Mouse (Mus musculus) CD4-positive, CD25-positive, alpha-beta regulatory T cell, adult 2 months (primary cell): ENCODE results near the gene Eea1.
"Not testable (repeated sequence)": the region's sequence is repeated elsewhere in the genome, so short reads cannot be mapped to it uniquely, and the experiment has no call there.

Experiments used
- DNase-seq: peaks from one replicate; pipeline ENCODE4 v3.0.0-alpha.2; 2012; ENCODE audit warnings: low read depth, low spot score

Gene Eea1

GRCm38 (mm10) chr10:96047960-96048536, 107.6 kb downstream of the Eea1 start:
- DNase-seq = no peak

DNA sequence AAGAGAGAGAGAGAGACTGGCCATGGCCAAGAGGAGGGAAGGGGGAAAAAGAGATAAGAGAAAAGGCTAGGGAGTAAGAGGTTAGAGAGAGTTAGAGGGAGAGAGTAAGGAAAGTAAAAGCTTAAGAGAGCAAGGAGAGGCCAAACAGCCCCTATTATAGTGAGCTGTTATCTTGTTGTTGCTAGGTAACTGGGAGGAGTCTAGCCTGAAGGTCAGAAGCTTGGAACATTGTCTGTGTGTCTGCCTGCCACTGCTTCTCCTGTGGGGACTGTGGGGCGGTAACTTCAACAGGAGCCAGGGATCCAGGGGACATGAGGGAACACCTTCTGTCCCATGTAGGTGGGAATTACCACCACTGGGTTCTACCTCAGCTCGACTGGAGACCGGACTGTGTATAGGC, 108.1 kb downstream of the Eea1 start:
- DNase-seq = no peak

DNA sequence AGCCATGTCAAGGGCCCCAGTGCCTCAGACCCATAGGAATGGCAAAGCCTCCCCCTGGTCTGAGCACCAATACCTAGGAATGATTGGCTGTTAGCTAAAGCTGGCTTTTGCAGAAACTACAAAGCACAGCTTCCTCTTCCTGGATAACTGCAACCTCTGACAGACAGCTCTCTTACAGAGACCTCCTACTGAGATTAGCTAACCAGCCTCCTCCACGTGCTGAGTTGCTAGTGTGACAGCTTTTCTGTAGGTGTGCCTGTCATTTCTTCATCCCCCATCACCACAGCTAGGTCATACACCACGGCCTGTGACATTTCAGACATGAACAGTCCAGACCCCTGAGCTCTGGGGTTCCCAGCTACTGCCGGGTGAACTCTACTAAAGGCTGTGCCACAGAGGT, 126.9 kb downstream of the Eea1 start:
- DNase-seq = no peak

DNA sequence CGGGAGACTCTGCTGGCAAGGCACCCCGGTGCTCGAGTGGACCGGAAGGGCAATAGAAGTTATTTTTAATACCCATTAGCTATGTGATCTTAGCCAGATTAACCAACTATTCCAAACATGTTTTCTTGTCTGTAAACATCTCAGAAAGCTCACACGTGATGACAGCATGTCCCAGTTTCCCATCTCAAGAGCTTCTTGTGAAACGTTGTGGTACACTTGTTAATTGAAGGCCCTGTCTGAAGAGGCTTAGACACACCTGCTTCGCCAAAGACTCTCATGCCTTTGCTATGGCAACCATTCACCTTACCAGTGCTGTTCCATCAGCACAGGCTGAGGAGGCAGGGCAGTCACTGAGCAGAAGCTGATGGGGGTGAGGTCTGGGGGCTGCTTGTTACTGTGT, 133.9 kb downstream of the Eea1 start:
- DNase-seq = no peak

DNA sequence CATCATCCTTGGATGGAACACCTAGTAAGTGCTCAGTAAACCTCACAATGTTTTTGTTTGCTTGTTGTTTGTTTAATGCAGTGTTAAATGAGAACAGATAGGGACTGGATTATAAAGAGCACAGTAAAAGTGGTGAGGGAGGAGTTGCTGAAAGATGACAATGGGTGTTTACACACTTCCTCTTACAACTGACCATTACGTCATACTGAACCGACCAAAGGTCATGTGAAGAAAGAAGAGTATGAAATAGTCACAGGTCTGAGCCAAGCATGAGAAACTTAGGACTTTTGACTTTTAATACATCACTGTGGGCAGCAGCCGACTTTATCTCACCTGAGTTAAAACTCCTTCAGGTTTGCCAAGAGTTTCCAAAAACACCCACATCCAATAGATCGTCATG, 135.0 kb downstream of the Eea1 start:
- no peak for DNase-seq

GRCm38 (mm10) chr10:96075880-96076279, 135.4 kb downstream of the Eea1 start:
- DNase-seq = no peak

- DNase-seq = no peak
Measured at GRCm38 (mm10) chr10:96076461-96076860, 136.0 kb downstream of the Eea1 start.

DNA sequence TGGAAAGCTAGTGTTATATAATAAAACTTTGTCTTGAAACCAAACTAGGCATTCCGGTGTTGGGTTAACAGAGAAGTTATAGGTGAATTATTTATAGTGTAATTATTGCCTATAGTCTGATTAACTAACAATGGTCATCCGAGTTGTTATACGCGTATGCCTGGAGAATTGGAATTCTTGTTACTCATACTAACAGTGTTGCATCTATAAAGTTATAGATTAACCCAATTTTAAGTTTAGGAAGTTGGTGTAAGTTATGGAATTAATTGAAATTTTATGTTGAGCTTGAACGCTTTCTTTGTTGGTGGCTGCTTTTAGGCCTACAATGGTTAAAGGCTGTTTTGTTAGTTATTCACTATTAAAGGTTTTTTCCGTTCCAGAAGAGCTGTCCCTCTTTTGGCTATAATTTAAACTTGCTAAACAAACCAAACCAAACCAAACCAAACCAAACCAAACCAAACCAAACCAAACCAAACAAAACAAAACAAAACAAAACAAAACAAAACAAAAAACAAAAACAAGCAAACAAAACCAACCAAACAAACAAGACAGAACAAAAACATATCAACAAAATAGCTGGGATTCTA, 137.1 kb downstream of the Eea1 start:
- DNase-seq = not testable (repeated sequence)

GRCm38 (mm10) chr10:96079823-96080222, 139.4 kb downstream of the Eea1 start:
- DNase-seq = no peak

DNA sequence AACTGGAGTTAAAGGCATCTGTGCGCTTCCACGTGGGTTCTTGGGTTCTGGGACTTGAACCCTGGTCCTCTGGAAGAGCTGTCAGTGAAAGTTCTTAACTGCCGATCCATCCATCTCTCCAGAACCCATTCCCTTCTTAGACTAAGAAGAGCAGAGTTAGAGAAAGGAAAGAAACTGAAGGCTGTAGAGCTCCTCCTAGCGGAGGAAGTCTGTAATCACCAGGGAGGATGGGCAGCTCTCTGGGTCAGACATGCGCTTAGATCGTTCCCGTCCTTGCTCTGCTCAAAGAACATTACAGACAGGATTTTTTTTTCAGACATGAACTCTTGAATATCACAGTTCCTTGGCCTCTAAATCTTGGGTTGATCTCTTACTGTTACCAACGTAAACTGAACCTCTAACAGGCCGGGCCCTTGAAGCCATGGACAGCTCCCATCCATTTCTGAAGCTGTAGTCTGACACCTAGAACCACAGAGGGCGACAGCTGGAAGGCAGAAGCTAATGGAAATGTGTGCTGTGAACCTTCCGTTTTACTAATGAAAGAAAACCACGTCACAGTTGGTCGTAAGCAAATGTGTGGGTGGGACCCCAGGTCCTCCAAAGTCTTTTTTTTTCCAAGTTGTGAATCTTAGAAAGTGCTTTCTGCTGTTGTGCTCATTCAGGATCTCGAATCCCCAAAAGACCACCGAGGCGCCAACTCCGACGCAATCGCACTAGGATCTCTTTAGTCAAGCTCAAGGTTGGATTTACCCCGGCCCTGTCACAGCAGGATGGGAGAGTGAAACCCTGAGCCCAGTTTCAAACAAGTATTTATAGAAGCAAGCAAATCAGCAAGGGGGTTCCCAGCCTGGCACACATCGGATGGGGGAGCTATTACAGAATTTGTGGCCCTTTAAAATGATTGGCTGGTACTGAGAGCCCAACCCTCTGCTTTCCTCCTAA, 140.3 kb downstream of the Eea1 start:
- DNase-seq = peak; percentile 73

DNA sequence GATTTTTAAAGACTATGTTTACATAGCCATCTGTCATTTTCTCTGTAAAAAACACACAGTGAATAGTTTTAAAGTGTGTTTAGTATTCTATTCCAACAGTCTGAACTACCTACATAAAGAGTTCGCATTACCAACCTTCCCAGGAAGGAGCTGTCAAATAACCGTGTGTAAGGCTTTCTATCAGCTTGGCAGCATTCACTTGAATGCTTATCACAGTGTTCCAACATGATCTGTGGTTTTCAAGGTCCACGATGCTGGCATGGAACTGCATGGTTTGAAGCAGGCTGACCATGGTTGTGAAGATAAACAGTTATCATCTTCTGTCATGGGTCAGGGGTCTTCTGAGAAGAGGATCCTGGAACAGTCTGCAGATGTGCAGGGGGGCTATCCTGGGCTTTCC, 141.8 kb downstream of the Eea1 start:
- no peak for DNase-seq

DNA sequence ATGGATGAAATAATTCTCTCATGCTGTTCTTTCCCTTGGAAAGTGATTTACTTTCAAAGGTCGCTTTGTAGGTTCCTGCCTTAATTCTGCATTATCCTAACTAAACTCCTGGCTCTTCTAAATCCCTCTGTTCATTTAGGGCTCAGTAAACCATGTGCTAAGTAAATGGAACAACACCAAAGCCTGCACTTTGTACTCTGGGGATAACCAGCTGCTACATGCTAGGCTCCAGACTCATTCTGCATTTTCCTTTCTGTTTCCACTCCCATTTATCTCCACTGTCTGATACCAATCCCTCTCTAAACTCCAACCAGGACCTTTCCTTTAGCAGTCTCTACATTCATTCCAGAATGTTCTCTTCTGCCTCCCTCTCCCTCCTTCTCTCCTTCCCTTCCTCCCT, 149.3 kb downstream of the Eea1 start:
- DNase-seq = no peak

- DNase-seq = no peak
Measured at GRCm38 (mm10) chr10:96090388-96090787, 149.9 kb downstream of the Eea1 start.

DNA sequence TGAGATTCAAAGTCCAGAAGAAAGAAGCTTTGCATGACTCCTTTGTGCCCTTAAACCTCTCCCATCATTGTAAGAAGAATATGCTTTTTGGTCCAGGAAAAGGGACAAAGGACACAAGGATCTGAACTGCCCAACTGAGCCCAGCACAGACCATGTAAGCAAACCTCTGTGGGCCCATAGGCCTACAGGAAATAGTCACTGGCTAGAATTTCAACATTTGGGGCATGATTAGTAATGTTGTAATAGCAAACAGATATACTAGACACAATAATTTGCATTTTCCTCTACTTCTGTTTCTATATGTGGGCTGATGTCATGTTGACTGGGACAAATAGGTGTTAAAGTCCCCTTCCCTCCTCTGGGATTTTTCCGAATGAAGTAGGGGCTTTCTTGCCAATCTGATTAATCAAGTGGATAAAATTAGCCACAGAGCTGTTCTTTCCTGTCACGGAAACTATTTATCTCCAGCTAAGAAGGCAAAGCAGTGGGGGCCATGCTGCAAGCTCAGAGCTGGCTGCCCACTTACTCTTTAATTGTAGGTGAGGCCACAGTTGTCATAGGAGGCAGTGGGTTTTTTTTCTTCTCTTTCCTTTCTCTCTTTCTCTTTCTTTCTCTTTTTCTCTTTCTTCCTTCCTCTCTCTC, 153.6 kb downstream of the Eea1 start:
- peak; percentile 15 for DNase-seq

DNA sequence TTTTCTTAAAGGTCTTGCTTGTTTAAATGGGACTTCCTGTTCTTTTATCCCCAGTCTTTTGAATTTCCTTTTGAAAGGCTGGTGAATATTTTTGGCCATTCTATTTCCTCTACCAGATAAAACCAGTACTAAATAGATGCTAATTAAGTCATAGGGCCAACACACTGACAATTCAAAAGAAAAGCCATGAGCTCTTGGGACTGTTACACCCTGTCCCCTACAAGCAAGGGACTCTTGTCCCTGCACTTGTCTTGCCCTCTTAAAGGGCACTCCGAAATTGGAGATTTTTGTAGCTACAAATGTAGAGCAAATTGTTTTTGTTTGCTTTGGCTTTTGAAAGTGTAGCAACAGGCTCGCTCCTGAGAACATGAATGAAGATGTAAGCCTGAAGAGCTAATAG, 154.1 kb downstream of the Eea1 start:
- no peak for DNase-seq
